Mouse (Mus musculus) heart, adult 2 months (tissue): ENCODE measurements around the gene Rxra.

Source experiments
- CTCF ChIP-seq: fragments of 200-600 bp; IDR thresholded peaks from 2 replicates; pipeline ENCODE4 v1.8.1; 2022; ENCODE audit warnings: antibody characterized with exemption, mild to moderate bottlenecking, moderate library complexity
- EP300 ChIP-seq: fragments of 200-500 bp; IDR thresholded peaks from 2 replicates; pipeline ENCODE4 v1.6.1; 2011; ENCODE audit warnings: low read depth, low read length, control low read depth; ENCODE audit not compliant: insufficient read depth
- POLR2A ChIP-seq: fragments of 200-500 bp; IDR thresholded peaks from 2 replicates; pipeline ENCODE4 v1.6.1; 2011; ENCODE audit warnings: mild to moderate bottlenecking, low read depth, low read length, control low read depth; ENCODE audit not compliant: insufficient read depth

DNA sequence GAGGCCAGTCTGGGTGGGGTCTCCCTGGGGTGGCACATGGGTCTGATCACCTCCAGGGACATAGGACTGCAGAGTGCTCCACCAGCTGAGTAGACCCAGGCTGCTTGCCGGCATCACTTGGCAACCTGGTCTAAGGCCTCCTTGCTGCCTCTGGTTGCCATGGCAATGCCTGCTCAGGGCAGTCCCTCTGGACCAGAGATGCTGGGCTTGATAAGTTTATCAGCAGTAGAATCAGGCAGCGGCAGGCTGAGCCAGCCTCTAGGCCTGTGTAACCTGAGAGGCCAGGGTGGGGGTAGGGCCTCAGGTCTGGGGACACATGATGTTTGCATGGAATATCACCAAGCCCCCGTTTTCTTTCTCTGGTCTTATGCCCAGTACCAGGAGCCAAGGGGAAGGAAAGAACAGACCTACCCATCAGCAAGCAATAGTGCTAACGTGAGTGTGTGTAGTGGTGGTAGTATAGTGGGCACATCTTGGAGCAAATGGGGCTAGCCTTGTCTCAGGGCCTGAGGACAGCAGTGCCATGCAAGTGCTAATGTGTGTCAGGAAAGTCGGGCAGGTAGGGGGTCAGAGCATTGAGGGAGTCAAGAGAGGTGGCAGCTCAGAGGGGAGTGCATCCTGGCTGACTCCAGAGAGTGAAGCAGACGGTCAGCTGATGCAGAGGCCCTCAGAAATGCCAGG is 88.2 kb downstream of the Rxra start:
- TF ChIP-seq CTCF = no peak
- TF ChIP-seq EP300 = no peak
- no peak for TF ChIP-seq POLR2A
